Mouse (Mus musculus) T-helper 17 cell (primary cell): ENCODE data around the gene Itgb6.

Experiments
- in situ Hi-C, 2 experiments: fragments of 300-600 bp; cut with MboI, MseI; formaldehyde crosslinking; loops; 1 replicate in 1 of 2; 2 replicates in 1 of 2; pipeline ENCODE4 v1.15.1; 2025; ENCODE audit warnings: high pct_unique_total_duplicates in 2 of 2

Itgb6 gene

DNA sequence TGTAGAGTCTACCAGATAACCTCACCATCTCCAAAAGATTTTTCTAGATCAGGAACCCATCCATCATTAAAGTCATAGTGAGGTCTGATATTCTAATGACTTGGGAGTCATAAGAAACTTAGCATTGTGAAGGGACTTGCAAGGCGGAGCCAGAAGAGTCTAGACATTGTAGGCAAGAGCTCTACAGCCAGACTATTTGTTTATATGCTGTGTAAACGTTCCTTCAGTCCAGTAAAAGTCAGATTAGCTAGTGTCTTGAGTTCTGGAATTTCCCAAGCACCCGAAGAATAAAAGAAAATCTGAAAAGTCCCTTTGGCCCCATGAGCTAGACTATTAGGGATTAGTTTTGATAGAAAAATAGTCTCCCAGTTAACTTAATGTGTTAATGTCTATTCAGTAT is 38.3 kb downstream of the Itgb6 start:
- in situ Hi-C loops, result no loop called here

DNA sequence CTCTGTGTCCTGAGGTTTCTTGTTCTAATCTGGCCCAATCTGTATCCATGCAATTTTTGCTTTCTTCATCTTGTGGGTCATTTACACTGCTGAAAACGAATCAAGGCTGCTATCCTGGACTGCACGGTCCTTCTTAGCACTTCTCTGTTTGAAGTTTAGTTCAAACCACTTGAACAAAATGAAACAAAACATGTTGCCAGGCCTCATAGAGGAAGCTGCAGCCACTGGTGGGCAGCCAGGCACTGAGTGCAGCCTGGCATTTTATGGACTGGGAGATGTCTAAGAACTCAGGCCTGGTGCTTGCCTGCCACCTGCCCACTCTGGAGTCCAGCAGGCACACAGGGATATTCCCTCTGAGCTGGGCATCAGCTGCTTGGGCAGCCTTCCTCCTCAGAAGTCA is 39.9 kb downstream of the Itgb6 start:
- in situ Hi-C loops, result no loop called here

DNA sequence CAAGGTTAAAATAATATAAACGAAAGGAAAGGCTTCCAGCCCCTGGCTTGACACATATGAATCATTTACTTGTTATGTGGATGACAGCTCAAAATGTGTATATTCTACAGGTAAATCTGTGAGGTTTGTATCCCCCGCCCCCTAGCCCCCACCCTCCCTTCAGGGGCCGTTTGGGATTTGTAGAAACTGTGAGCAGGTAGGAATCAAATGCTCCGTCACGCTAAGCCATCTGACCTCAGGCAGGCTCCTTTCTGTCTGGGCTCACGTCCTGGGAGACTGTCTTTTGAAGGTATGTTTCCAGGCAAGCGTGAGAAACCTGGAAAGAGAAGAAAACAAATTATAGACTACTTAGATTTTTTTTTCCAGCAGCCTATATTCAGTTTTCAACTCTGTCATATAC is 48.0 kb downstream of the Itgb6 start:
- in situ Hi-C loops, result no loop called here

DNA sequence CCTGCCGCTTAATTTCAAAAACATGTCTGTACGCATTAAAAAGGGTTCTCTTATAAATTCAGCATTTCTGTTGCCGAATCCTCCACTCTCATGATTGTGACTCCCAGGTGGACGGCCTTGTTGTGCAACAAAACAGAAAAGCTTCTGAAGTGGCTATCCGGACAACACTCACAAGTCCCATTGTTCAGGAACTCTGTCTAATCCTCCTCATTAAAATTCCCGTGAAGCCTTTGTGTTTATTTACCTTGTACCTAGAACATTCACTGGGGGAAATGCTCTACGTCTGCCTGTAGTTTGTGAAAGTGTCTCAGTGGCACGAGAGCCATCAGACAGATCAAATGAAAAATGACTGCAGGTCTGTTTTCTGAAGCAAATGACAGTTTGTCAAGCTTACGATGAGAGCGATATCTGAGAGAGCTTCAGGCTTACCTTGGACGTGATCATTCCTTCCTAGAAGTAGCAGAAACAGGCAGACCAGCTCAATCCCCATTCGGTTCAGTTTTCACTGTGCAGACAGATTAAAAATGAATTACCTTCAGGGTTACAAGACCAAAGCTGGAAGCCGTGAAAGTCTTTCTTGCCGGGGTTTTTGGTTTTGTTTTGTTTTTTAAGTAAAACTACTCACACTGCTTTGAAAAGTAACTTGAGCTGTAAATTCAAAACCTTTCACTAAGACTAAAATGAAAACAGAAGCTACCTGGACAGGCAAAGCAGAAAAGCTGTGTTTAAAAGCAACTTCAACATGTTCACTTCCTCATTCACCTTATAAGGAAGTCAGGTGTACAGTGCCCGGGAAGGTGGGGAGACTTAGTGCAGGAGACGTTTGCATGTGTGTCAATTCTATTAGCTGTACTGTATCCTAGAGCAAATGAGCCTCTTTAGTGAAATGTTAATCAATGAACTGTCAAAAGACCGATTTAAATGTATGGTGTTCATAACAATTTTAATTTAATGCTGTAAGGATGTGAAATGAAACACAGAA is 49.2 kb downstream of the Itgb6 start:
- in situ Hi-C loops, result no loop called here

DNA sequence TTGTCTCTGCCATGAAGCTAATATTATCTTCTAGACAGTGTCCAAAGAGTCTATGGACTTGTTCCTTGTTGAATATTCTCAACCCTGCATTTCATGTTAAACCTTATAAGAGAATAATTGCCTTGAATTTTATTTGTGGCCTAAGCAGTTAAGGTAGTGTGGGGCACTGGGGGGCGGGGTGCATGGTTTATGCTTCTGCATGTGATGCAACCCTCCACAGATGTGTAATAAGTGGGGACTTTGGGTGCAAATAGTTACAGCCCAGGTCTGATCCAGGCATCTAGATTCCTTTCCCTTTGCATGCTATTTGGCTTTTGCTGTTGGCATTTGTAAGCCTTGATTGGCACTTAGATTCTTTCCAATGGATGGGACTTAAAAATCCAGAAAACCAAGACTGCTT is 51.2 kb downstream of the Itgb6 start:
- in situ Hi-C loops, result no loop called here

DNA sequence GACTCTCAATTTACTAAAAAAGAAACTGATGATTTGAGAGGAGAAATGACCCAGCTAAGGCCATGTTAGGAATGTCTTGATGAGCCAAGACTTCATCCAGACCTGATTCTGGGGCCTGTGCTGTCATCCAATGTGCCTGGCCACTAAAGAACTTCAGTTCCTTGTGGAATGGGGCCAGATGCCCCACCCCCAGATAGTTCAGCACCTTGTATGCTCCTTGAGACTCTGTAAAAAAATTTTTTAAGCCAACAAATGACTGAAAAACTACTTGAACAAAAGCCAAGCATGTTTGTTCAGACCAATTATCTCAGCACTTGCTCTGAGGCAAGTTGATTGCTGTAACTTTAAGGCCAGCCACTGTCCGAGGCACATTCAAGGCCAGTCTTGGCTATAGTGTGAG is 59.4 kb downstream of the Itgb6 start:
- in situ Hi-C loops, result no loop called here

DNA sequence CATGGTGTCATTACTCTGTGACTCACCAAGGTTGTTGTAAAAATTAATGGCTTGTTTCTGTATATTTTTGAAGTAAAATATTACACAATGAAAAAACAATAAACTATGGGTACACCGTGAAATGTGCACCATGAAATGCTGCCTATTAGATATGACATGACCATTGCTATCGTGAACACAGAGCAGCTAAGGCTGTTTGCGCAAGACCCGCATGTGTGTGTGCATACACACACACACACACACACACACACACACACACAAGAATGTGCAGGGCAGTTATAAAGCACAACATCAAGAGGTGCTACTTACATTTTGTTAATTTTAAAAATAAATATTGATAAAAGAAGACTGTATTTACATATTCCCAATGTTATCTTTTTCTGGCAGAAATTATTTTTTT is 62.5 kb downstream of the Itgb6 start:
- in situ Hi-C loops, result no loop called here

DNA sequence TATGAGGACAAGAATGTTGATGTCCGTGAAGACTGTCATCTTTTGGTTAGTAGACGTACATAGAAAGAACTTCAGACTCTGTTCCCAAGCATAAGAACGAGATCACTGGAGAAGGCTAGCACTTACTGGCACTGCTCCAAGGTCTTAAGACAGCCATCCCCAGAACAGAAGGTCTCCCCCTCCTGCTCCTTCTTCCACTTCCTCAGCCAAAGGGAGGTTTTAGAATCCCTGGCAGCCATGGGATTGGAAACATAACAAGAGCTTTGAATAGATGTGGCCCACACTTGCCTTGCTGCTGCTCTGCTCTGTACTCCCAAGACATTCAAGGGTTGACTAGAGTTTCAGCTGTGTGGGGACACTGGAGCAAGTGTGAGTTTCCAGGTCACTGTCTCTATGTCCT is 63.5 kb downstream of the Itgb6 start:
- in situ Hi-C loops, result no loop called here

DNA sequence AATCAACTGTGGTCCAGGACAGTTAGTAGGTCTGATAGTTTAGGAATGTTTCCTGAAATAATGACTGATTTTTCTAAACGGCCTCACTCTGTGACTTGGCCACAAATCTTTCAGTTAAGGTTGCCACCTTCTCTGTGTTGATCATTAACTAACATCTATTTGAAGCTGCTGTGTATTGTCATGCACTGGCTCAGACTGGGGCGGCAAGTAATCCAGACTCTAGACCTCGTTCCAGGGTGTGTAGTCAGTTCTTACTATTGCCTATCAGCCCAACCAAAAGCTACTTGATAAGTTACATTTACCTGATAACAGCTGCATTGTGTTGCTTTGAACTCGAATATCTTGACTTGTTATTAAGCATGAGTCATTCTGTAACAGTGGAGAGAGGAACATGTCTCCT is 67.6 kb downstream of the Itgb6 start:
- in situ Hi-C loops, result no loop called here

DNA sequence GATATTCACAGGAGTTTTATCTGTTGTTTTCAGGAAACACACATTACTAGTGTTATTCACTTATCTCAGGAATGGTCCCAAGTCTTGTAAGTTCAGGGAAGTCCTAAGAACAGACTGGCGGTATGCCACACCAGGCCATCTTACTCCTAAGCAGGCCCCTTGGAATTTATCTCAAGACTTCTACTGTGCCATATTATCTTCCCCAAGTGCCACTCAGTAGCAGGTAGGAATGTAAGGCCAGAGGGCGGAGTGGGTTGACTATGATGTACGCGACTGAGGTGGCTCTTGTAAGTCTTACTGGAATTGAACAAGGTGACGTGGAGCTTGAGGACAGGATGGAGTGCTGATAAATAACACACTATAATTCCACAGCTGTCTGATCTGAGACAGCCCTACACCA is 72.3 kb downstream of the Itgb6 start:
- in situ Hi-C loops, result no loop called here

DNA sequence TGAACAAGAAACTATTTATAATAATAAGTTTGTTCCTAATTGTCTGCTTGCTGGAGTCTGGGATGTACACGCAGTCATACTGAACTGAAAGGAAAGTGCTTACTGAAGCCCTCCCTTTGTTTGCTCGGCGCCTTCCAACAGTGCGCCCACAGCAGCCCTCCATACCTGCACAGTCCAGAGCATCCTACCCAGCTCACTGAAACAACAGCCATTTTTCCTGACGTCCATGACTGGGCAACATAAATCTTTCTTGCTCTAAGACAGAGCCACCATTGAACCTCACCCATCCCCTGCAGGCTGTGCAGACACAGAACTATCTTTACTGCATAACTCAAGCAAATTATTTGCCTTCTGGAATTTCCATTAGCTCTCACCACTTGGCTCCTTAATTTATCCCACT is 74.8 kb downstream of the Itgb6 start:
- in situ Hi-C loops, result loop anchor here in 1 of 2 experiments (10.0 kb wide), 1 partner anchor 1447 kb away; no protein-coding TSS in a partner anchor

DNA sequence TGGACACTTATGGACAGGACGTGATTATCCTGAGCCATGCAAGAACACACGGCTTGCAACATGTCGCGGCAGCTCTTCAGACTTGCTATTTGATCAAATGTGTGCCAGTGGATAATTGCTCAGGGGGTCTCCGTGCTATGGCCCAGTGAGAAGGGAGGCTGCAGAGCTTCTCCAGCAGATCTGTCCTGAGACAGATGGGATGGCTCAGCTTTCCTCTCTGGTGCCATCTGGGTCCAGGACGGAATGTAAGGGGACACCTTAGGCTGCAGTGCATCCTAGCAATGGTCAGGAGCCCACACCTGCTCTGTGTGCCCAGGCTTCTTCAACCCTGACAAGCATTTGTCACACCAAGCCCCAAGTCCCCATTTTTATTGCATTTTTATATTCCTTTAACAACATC is 75.9 kb downstream of the Itgb6 start:
- in situ Hi-C loops, result loop anchor here in 1 of 2 experiments (10.0 kb wide), 1 partner anchor 1448 kb away; no protein-coding TSS in a partner anchor

DNA sequence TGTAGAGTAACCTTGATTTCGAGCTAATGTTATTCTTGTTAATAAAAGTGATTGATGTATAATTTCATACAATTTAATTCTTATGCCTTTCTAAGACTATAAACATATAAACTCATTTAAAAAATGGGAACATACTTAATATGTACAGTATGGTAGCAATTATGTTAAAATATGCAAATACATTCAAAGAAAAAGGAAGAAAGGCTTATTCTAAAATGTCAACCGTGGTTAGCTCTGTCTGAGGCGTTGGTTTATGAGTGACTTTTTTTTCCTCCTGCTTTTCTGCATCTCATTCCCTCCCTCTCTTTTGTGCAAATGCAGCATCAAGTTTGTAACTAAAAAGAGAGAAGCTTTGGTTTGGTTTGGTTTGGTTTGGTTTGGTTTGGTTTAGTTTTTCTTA is 79.0 kb downstream of the Itgb6 start:
- in situ Hi-C loops, result loop anchor here in 1 of 2 experiments (10.0 kb wide), 1 partner anchor 1451 kb away; no protein-coding TSS in a partner anchor

DNA sequence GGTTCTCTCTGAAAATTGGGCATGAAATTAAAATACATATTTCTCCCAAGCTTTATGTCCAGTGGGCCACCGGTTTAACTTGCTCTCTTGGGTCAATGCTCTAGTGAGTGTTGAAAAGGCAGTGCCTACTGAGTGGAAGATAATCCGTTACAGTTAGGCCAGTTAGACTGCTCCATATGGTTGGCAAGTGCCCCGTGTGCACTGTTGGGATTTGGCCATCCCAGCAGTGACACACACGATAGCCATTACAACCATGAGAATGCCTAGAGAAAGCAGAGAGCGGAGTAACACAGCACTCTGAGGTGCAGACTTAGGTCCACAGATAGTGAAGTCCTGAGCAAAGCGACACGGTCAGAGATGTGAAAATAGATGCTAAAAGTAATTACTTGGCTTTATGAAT is 79.8 kb downstream of the Itgb6 start:
- in situ Hi-C loops, result loop anchor here in 1 of 2 experiments (10.0 kb wide), 1 partner anchor 1452 kb away; no protein-coding TSS in a partner anchor

DNA sequence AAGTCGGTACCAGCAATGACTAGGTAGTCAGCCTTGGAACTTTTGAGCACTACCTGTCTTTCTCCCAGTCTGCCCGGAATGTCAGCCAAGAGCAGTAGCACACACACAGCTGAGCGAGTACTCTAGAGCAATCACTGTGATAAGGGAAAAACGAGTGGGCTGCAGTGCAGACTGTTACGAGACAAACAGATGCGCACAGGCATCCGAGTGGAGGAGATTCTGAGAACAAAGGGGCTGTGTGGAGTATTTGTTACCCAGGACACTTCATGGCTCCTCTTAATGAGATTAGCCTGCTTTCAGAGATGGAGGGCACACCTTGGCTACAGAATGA is 82.1 kb downstream of the Itgb6 start:
- in situ Hi-C loops, result loop anchor here in 1 of 2 experiments (10.0 kb wide), 1 partner anchor 1454 kb away; no protein-coding TSS in a partner anchor

DNA sequence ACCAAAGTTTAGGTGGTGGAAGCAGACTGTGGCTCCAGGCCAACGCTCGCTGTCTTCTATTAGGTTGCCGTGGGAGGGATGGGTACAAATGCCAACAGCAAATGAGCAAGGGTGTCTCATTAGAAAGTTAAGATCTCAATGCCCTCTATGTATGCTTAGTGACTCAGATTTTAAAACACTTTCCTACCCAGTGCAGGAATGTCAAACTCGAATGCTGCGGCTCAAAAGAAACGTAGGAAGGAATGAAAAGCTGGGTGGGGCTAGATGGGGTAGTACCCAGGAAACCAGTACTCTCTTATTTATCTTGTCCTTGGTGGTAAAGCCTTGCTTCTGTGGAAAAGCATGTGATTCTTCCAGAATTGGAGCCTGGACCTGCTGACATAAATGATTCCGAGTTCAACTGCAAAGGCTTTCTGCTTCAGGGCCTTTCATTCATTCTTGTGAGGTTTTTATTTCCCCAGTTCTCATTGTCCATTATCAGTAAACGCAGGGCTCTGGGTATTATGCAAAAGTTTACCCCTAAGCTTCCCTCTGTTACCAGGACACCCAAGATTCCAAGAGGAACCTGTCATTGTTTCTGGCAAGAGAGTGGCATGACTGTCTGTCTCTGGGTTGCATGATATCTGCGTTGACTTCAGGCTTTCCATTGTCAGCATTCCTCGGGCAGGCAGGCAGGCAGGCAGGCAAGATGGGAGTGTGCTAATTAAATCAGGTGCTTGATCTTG is 82.7 kb downstream of the Itgb6 start:
- in situ Hi-C loops, result loop anchor here in 1 of 2 experiments (10.0 kb wide), 1 partner anchor 1455 kb away; no protein-coding TSS in a partner anchor

DNA sequence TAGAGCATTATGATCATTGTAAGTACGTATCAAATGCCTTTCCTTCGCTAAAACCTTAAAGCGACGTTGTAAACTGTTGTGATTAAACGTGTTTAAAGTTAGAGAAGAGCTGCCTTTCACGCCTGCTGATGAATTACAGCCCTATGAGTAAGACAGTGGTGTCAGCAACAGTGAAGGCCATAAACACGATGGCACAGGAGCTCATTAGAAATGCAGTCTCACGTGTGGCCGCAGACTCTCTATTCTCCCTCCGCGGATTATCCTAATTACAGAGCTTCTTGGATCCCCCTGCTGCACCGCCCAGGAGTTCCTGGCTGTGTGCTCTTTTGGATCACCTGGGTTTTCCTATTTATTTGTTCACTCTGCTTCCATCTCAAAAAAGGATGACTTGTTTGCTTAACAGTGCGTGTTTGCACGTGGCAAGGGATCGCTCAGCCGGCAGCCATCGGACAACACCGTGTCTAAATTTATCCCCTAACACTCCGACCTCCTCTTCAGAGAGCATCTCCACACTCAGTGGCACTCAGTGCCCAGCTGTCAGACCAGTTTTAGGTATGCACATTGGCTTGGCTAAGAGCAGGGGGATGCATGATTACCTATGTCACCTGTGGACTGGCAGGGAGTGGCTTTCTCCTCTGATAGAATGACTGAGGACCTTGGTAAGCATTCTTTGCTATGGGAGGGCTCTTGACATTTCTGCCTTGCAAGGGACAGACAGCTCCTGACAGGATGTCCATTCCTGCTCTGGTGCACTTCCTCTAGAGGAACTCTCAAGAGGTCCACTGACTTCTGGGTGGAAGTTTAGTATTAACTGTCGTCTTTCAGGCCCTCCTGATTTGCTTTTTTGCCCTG is 85.3 kb downstream of the Itgb6 start:
- in situ Hi-C loops, result no loop called here

DNA sequence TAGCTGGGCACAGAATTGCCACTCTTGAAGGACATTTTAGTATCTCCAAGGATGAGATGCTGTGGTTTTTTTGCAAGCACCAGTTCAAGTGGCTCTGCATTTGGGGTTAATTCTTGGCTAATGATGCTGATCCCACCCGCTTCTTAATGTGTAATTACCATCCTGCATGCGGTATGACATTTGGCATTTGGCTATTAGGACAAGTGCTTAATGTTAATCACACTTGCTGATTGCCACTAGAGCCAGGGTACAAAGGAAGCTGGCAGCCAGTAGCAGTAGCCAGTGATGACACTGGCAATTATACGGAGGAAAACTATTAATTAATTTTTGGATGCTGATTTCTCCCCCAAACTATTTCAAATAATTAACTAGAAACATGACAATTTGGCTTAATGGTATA is 86.0 kb downstream of the Itgb6 start:
- in situ Hi-C loops, result no loop called here

DNA sequence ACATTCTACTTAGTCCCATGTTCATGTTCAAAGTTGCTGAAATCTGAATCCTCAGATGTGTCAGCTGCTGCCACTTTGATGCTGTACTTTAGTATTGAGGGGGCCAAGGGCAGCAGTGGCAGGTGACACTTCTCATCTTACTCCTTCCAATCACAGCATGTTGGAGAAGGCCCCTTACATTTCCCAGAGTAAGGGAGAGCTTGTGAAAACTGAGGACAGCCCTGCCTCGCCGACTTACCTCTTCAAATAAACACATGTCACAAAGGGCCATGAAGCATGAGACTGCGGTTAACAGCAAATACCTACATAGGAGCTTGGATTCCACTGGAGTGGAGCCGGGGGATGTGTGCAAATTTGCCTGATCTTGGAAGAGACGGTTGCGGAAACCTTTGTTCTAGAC is 86.4 kb downstream of the Itgb6 start:
- in situ Hi-C loops, result no loop called here

DNA sequence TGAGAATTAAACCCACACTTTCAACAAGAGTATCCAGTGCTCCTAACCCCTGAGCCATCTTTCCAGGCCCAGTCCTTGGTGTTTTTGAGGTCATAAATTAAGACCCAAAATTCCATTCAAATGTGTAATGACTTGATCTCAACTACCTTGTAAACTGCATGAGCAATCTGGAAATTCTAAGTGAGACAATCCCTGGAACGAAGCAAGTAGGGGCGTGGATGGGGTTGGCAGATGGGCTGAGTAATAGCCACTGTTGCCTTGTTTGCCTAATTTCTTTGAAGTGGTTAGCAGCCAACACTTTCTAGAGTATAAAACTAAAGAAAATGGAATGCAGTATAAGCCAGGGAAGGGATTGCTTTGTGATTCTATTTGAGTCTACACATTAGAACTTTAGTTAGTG is 89.7 kb downstream of the Itgb6 start:
- in situ Hi-C loops, result no loop called here

DNA sequence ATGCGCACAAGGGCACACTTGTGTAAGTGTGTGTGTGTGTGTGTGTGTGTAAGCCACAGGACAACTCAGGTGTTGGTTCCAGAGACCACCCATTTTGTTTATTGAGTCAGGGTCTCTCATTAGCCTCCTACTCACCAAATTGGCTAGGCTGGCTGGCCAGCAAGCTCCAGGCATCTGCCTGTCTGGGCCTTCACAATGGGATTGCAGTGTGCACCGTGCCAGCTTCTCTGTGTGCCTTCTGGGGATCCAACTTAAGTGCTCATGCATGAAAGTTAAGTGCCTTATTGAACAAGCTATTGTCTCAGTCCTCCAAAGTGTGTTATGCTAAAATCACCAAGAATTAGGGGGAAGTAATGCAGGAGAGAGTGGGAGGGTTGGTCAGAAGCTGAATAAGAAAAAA is 92.1 kb downstream of the Itgb6 start:
- in situ Hi-C loops, result no loop called here

DNA sequence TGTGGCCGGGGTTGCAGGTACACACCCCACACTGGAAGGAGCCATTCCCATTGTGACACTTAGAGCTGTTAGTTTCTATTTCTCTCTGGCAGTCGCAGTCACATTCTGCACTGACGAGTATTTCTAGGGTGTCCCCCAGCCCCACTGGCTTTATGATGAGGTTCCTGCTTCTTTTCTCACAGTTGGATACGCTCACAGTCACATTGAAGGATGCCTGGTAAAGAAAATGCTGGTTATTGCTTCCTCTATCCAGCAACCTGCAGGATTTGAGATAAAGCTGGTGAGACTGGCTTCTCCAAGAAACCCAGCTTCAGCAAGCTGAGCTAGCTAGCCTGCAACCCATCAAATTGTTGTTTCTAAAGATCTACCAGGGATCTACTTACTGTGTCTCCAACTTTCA is 94.5 kb downstream of the Itgb6 start:
- in situ Hi-C loops, result no loop called here
